Mouse (Mus musculus): ENCODE results near the gene Lpcat4.

GRCm38 (mm10) chr2:112262779-112263295 lies 23.6 kb downstream of the Lpcat4 start:
- TF ChIP-seq POLR2A (IDR thresholded peaks at IDR 0.05; ENCODE audit: control insufficient read depth, extremely low read depth, insufficient read depth, low read length, poor library complexity) (no peak), CTCF (IDR thresholded peaks at IDR 0.05; ENCODE audit: borderline replicate concordance, control insufficient read depth, extremely low read depth, insufficient read depth, low read length, poor library complexity) (no peak)
